Mouse (Mus musculus): ENCODE results near the gene Nfkbib. TPM values are rescaled to one million over a fixed set of nuclear protein-coding genes. Genes with fewer than 3 reads are reported as not detected.

Nfkbib gene
- polyA plus RNA-seq, 1 experiment from 2014 or later: 44.4 TPM

- 35% methylated on average over 2 of the region's 2 CpGs for WGBS
- H3K36me3 ChIP-seq (ENCODE audit: control insufficient read depth, insufficient read depth, low read length): no peaks in the 10 kb centered on the region
- H3K4me1 ChIP-seq (ENCODE audit: control insufficient read depth, insufficient read depth, low read length): peaks cover 16% of the 10 kb centered on the region
- H3K4me3 ChIP-seq (ENCODE audit: low read depth, low read length): no peak overlapping the region
- H3K27me3 ChIP-seq (ENCODE audit: control insufficient read depth, insufficient read depth, low read length): no peaks in the 10 kb centered on the region
- ATAC-seq (ENCODE audit: insufficient number of reproducible peaks, low FRiP score, low TSS enrichment, low read depth): no peak
- H3K9me3 ChIP-seq (ENCODE audit: control insufficient read depth, low read length): no peaks in the 10 kb centered on the region
- no peak for DNase-seq (ENCODE audit: low spot score)
- H3K4me2 ChIP-seq (ENCODE audit: low read depth, severe bottlenecking): no peak overlapping the region
- no peak overlapping the region for H3K9ac ChIP-seq (ENCODE audit: low read length)
- no peak overlapping the region for H3K27ac ChIP-seq (replicated peaks; ENCODE audit: low read depth, low read length)
Observed at GRCm38 (mm10) chr7:28793834-28794233, 26.5 kb upstream of the Nfkbib start.

DNA sequence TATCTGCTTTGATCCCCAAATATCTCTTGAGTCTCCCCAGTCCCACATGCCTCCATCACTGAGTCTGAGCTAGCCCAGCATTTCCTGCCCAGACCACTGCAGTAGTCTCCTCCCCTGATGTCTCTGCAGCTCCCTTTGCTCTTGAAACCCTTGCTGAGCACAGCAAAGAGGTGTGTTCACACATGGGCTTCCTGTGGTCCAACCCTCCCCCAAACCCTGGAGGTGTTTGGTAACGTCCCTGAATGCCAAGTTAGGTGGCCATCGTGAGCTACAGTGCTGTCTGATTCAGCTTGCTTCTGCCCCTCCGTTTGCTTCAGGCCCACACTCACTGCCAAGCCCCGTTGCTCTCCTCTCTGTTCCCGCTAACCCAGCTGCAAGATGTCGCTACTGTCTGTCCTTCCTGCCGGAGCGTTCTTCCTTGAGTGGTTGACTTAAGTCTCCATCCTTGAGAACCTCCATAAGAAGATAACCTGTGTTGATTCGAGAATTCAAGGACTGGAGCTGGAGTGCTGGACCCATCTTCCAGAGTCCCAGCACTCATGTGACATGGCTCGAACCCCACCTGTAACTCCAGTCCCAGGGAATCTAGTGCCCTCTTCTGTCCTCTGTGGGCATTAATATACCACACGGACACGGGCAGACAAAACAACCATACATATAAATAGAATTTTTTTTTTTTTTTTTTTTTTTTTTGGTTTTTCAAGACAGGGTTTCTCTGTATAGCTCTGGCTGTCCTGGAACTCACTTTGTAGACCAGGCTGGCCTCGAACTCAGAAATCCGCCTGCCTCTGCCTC lies 25.3 kb upstream of the Nfkbib start:
- Histone ChIP-seq H3K9ac (ENCODE audit: low read length) (no peak overlapping the region), H3K4me2 (ENCODE audit: low read depth, severe bottlenecking) (no peak overlapping the region), H3K27ac (replicated peaks; ENCODE audit: low read depth, low read length) (no peak overlapping the region), H3K27me3 (ENCODE audit: control insufficient read depth, insufficient read depth, low read length) (no peaks in the 10 kb centered on the region), H3K9me3 (ENCODE audit: control insufficient read depth, low read length) (no peaks in the 10 kb centered on the region), H3K4me3 (ENCODE audit: low read depth, low read length) (no peak overlapping the region), H3K36me3 (ENCODE audit: control insufficient read depth, insufficient read depth, low read length) (no peaks in the 10 kb centered on the region), H3K4me1 (ENCODE audit: control insufficient read depth, insufficient read depth, low read length) (peaks cover 20% of the 10 kb centered on the region)
- DNase-seq (ENCODE audit: low spot score) (no peak), ATAC-seq (ENCODE audit: insufficient number of reproducible peaks, low FRiP score, low TSS enrichment, low read depth) (no peak)
- WGBS: 78% methylated on average over 12 of the region's 14 CpGs

DNA sequence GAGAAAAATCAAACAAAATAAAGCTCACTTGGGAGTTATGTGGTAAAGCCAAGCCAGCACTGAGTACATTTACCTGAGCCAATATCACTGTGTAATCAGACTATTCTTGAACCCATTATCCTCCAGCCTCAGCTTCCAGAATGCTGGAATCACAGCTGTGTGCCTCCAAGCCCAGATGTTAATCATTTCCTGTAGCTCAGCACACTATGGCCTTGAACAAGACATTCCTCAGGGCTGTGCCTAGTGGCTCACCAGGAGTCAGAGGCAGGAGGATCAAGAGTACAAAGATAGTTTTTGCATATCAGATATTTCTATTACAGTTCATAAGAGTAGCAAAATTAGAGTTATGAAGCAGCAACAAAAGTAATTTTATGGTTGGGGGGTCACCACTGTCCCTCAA lies 24.4 kb upstream of the Nfkbib start:
- H3K27ac ChIP-seq (replicated peaks; ENCODE audit: low read depth, low read length): no peak overlapping the region
- no peak for DNase-seq (ENCODE audit: low spot score)

DNA sequence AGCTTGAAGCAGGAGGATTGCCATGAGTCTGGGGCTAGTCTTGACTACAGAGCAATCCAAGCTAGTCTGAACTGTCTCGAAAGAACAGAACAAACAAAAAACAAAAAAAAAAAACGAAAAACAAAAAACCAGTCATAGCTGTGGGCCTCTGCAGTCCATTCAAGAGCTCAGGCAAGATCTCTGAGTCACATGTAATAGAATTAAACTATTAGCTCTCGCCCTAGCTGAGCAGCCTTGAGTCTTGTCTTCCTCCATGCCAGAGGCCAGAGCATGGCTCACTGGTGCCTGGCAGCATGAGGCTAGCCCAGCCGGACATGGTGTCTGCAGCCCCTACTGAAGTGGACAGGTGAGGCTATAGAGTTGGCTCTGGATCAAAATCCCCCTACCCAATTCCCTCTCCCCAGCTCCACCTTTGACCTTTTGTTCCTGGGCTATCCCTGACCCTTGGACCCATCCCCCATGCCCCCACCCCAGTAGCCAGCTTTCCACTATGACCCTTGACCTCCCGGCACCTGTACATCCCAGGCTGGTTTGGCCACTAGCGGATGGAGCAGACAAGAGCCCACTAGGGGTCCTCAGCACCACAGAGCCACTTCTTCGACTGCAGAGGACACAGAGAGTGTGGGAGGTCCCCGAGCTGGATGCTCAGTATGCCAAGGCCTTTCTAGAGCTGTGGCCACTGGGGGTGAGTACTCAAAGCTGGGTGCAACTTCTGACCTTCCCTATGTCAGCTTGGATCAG lies 22.9 kb upstream of the Nfkbib start:
- WGBS: 54% methylated on average over 8 of the region's 8 CpGs
- Histone ChIP-seq H3K4me3 (ENCODE audit: low read depth, low read length) (no peak overlapping the region), H3K27ac (replicated peaks; ENCODE audit: low read depth, low read length) (0 out of 2 replicates have a peak overlapping the region, but pooled peaks have one; percentile 15), H3K4me1 (ENCODE audit: control insufficient read depth, insufficient read depth, low read length) (peaks cover 18% of the 10 kb centered on the region), H3K9ac (ENCODE audit: low read length) (no peak overlapping the region), H3K9me3 (ENCODE audit: control insufficient read depth, low read length) (no peaks in the 10 kb centered on the region), H3K27me3 (ENCODE audit: control insufficient read depth, insufficient read depth, low read length) (no peaks in the 10 kb centered on the region), H3K36me3 (ENCODE audit: control insufficient read depth, insufficient read depth, low read length) (no peaks in the 10 kb centered on the region; the same call in none of the 2 replicates), H3K4me2 (ENCODE audit: low read depth, severe bottlenecking) (no peak overlapping the region)
- no peak for ATAC-seq (ENCODE audit: insufficient number of reproducible peaks, low FRiP score, low TSS enrichment, low read depth)
- DNase-seq (ENCODE audit: low spot score): no peak

More for the DNA sequence above, 24.4 kb upstream of the Nfkbib start:
- Histone ChIP-seq H3K9ac (ENCODE audit: low read length) (no peak overlapping the region), H3K27me3 (ENCODE audit: control insufficient read depth, insufficient read depth, low read length) (no peaks in the 10 kb centered on the region), H3K36me3 (ENCODE audit: control insufficient read depth, insufficient read depth, low read length) (no peaks in the 10 kb centered on the region; the same call in 1 of the 2 replicates), H3K4me1 (ENCODE audit: control insufficient read depth, insufficient read depth, low read length) (peaks cover 18% of the 10 kb centered on the region), H3K4me2 (ENCODE audit: low read depth, severe bottlenecking) (no peak overlapping the region), H3K9me3 (ENCODE audit: control insufficient read depth, low read length) (no peaks in the 10 kb centered on the region), H3K4me3 (ENCODE audit: low read depth, low read length) (no peak overlapping the region)
- no peak for ATAC-seq (ENCODE audit: insufficient number of reproducible peaks, low FRiP score, low TSS enrichment, low read depth)

DNA sequence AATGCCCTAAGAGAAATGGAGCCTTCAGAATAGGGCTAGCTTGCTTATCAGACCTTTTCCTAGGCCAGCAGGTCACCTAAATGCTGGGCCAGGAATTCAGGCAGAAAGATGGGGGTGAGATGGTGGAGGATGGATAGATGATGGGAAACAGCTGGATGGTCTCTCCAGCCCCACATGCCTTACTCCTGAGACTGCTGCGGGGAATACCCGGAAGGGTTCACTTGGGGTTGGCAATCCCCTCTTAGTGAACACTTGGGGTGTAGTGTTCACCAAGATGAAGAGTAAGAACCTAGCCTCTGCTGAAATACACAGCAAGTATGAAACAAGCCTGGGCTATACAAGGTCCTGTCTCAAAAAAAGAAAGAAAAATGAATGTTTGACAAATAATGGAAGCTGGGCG lies 21.9 kb upstream of the Nfkbib start:
- ATAC-seq (ENCODE audit: insufficient number of reproducible peaks, low FRiP score, low TSS enrichment, low read depth) (no peak), DNase-seq (ENCODE audit: low spot score) (no peak)
- H3K4me3 ChIP-seq (ENCODE audit: low read depth, low read length): no peak overlapping the region
- H3K27ac ChIP-seq (replicated peaks; ENCODE audit: low read depth, low read length): peak overlapping the region; percentile 33; the same call in 1 of the 2 replicates
- no peak overlapping the region for H3K4me2 ChIP-seq (ENCODE audit: low read depth, severe bottlenecking)
- H3K4me1 ChIP-seq (ENCODE audit: control insufficient read depth, insufficient read depth, low read length): peaks cover 18% of the 10 kb centered on the region
- WGBS: 71% methylated on average over 3 of the region's 3 CpGs
- no peaks in the 10 kb centered on the region for H3K9me3 ChIP-seq (ENCODE audit: control insufficient read depth, low read length)
- H3K9ac ChIP-seq (ENCODE audit: low read length): no peak overlapping the region
- no peaks in the 10 kb centered on the region for H3K27me3 ChIP-seq (ENCODE audit: control insufficient read depth, insufficient read depth, low read length)
- no peaks in the 10 kb centered on the region; the same call in none of the 2 replicates for H3K36me3 ChIP-seq (ENCODE audit: control insufficient read depth, insufficient read depth, low read length)

- Histone ChIP-seq H3K4me1 (ENCODE audit: control insufficient read depth, insufficient read depth, low read length) (peaks cover 18% of the 10 kb centered on the region), H3K4me2 (ENCODE audit: low read depth, severe bottlenecking) (no peak within 1 kb of the TSS), H3K9me3 (ENCODE audit: control insufficient read depth, low read length) (no peaks in the 10 kb centered on the region), H3K36me3 (ENCODE audit: control insufficient read depth, insufficient read depth, low read length) (no peaks in the 10 kb centered on the region; the same call in none of the 2 replicates), H3K27me3 (ENCODE audit: control insufficient read depth, insufficient read depth, low read length) (no peaks in the 10 kb centered on the region), H3K27ac (replicated peaks; ENCODE audit: low read depth, low read length) (peak within 1 kb of the TSS; percentile 33; the same call in 1 of the 2 replicates), H3K9ac (ENCODE audit: low read length) (no peak within 1 kb of the TSS), H3K4me3 (ENCODE audit: low read depth, low read length) (no peak within 1 kb of the TSS)
- WGBS: 51% methylated on average over 5 of the region's 5 CpGs
- DNase-seq (ENCODE audit: low spot score) (no peak), ATAC-seq (ENCODE audit: insufficient number of reproducible peaks, low FRiP score, low TSS enrichment, low read depth) (no peak)
Observed at GRCm38 (mm10) chr7:28788307-28789195, 21.2 kb upstream of the Nfkbib start, which contains the start of gene Rinl. Rinl (plus strand) TSS chr7:28788969.

DNA sequence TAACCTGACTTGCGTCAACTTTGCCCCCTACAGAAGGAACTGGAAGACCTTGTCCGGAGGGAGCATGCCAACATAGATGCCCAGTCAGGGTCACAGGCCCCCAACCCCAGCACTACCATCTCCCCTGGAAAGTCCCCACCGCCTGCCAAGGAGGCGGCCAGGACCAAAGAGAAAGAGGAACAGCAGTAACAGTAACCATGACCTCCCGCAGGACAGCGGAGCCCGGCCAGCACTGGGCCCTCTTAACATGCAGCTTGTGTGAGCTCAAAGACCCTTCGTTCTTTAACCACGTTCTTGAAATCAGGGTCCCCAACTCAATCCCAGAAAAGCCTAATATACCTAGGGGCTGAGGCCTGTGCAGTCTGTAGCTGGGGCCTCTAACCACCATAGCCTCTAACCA lies 20.6 kb upstream of the Nfkbib start:
- peaks cover 18% of the 10 kb centered on the region for H3K4me1 ChIP-seq (ENCODE audit: control insufficient read depth, insufficient read depth, low read length)
- ATAC-seq (ENCODE audit: insufficient number of reproducible peaks, low FRiP score, low TSS enrichment, low read depth) (no peak), DNase-seq (ENCODE audit: low spot score) (no peak)
- H3K27me3 ChIP-seq (ENCODE audit: control insufficient read depth, insufficient read depth, low read length): no peaks in the 10 kb centered on the region
- H3K36me3 ChIP-seq (ENCODE audit: control insufficient read depth, insufficient read depth, low read length): no peaks in the 10 kb centered on the region; the same call in none of the 2 replicates
- H3K4me2 ChIP-seq (ENCODE audit: low read depth, severe bottlenecking): no peak overlapping the region
- no peak overlapping the region for H3K27ac ChIP-seq (replicated peaks; ENCODE audit: low read depth, low read length)
- no peak overlapping the region for H3K9ac ChIP-seq (ENCODE audit: low read length)
- no peaks in the 10 kb centered on the region for H3K9me3 ChIP-seq (ENCODE audit: control insufficient read depth, low read length)
- WGBS: 92% methylated on average over 9 of the region's 9 CpGs
- H3K4me3 ChIP-seq (ENCODE audit: low read depth, low read length): no peak overlapping the region

- H3K9ac ChIP-seq (ENCODE audit: low read length): no peak overlapping the region
- no peaks in the 10 kb centered on the region for H3K9me3 ChIP-seq (ENCODE audit: control insufficient read depth, low read length)
- no peak overlapping the region for H3K27ac ChIP-seq (replicated peaks; ENCODE audit: low read depth, low read length)
- H3K4me1 ChIP-seq (ENCODE audit: control insufficient read depth, insufficient read depth, low read length): peaks cover 17% of the 10 kb centered on the region
- WGBS: 63% methylated on average over 5 of the region's 5 CpGs
- no peak overlapping the region for H3K4me3 ChIP-seq (ENCODE audit: low read depth, low read length)
- no peak overlapping the region for H3K4me2 ChIP-seq (ENCODE audit: low read depth, severe bottlenecking)
- no peaks in the 10 kb centered on the region; the same call in none of the 2 replicates for H3K36me3 ChIP-seq (ENCODE audit: control insufficient read depth, insufficient read depth, low read length)
- no peaks in the 10 kb centered on the region for H3K27me3 ChIP-seq (ENCODE audit: control insufficient read depth, insufficient read depth, low read length)
- ATAC-seq (ENCODE audit: insufficient number of reproducible peaks, low FRiP score, low TSS enrichment, low read depth) (no peak), DNase-seq (ENCODE audit: low spot score) (no peak)
Observed at GRCm38 (mm10) chr7:28785161-28785560, 17.8 kb upstream of the Nfkbib start.
